Mouse (Mus musculus) small intestine, adult 2 months (tissue): ENCODE results near the gene 9030025P20Rik.
"Not testable (repeated sequence)": the region's sequence is repeated elsewhere in the genome, so short reads cannot be mapped to it uniquely, and the experiment has no call there.

Source experiments
- CTCF ChIP-seq: fragments of 200-500 bp; IDR thresholded peaks from 2 replicates; pipeline ENCODE4 v1.5.1; 2012; ENCODE audit warnings: low read depth, mild to moderate bottlenecking, control low read depth, inconsistent platforms, low read length, moderate library complexity, mixed read lengths; ENCODE audit not compliant: insufficient replicate concordance, insufficient read length; ENCODE audit errors: extremely low read depth
- POLR2A ChIP-seq: fragments of 200-500 bp; IDR thresholded peaks from 2 replicates; pipeline ENCODE4 v1.6.1; 2012; ENCODE audit warnings: low read depth, mild to moderate bottlenecking, control low read depth, inconsistent platforms, low read length, moderate library complexity

DNA sequence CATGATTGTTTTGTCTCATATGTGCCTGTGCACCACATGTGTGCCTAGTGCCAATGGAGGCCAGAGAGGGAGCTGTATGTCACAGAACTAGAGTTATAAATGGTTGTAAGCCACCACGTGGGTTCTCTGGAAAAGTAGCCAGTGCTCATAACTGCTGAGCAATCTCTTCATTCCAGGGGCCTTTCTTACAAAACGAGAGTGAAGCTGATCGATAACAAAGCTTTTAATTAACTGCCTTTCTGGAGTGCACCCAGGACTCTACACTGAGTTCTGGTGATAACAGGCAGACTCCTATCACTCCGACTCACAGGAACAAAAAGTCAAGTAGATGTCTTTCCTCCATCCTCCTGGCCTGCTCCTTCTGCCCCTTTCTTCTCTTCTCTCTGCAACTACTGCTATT, 53.1 kb downstream of the 9030025P20Rik start:
- not testable (repeated sequence) for TF ChIP-seq POLR2A, CTCF
